In the genomic region with DNA sequence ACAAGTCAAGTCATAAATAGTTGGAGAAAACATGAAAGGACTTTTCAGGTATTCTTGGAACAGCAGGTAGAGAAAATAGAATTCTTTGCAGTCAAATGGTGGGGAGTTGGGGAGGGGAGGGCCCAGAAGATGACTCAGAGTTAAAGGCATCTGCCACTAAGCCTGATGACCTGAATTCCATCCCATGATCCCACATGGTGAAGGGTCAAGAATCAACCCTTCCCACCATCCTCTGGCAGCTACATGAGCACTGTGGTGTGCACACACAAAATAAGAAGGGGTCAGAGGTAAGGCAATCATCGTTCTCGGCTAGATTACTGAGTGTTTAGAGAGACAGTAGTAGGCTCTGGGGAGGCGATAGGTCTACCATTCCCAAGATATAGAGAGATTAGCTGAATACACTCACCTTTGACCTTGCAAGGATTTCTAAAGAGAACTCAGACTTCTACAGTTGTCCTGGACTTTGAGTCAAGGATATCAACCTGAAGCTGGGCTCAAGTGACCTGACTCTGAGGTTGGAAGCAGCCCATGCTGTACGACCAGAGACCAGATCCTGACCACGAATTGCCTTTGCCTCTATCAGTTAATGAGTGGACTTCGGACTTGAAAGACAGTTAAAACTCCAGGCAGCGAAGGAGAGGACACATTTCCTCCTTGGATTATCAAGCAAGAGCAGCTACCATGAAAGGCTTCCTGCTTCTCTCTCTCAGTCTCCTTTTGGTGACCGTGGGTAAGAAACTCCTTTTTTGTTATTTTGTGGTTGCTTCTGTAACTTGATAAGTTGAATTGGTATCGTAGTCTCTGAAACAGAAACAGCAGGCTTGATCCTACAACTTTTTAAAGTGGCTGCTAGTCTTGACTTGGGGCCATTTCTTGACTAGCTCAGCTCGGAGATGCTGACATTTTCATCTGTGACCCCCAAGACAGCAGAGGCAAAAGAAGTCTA, we compare ENCODE assay signal across 20 mouse cellular contexts. TPM values are rescaled to one million over a fixed set of nuclear protein-coding genes. Genes with fewer than 3 reads are reported as not detected.
DNase-seq lines count a peak whose midpoint lies in the region; ATAC-seq and TF ChIP-seq lines count a peak whose summit lies in the region.
"Had no signal": no experiment of that assay in that cellular context is flagged by ENCODE, and none has a peak within 500 bp of the region (broad histone marks: within the 10 kb centered on the region; RNA-seq: fewer than 3 reads in every experiment).

A gene (plus strand): TSS at position 192 of the 946 bp plus-strand sequence.

- WGBS in forebrain, embryonic 10.5 days = 89% methylated on average over 10 of the region's 10 CpGs
- WGBS in forebrain, embryonic 13.5 days = 93% methylated on average over 10 of the region's 10 CpGs
- 20% methylated on average over 10 of the region's 10 CpGs for WGBS in liver, embryonic 13.5 days (ENCODE audit: insufficient replicate concordance)
- 72% methylated on average over 10 of the region's 10 CpGs for WGBS in stomach, embryonic 16.5 days
- WGBS in heart, embryonic 11.5 days (ENCODE audit: insufficient replicate concordance) = 64% methylated on average over 10 of the region's 10 CpGs

- no peaks in the 10 kb centered on the region for H3K27me3 ChIP-seq in forebrain, embryonic 10.5 days (ENCODE audit: poor library complexity, severe bottlenecking)
- H3K27me3 ChIP-seq in forebrain, embryonic 13.5 days = no peaks in the 10 kb centered on the region
- H3K27me3 ChIP-seq in liver, embryonic 13.5 days = no peaks in the 10 kb centered on the region
- H3K27me3 ChIP-seq in stomach, embryonic 16.5 days (ENCODE audit: control insufficient read depth, insufficient read depth, low read length) = no peaks in the 10 kb centered on the region
- no peaks in the 10 kb centered on the region for H3K27me3 ChIP-seq in heart, embryonic 11.5 days (ENCODE audit: control insufficient read depth, insufficient read depth, low read length)
- H3K27me3 ChIP-seq: embryonic facial prominence, embryonic 13.5 days; limb, embryonic 12.5 days; Patski had no signal

- ATAC-seq in forebrain, embryonic 13.5 days = no peak
- no peak for ATAC-seq in granulocyte monocyte progenitor cell, adult 5-6 weeks (replicated peaks; ENCODE audit: poor library complexity, severe bottlenecking)
- ATAC-seq in liver, embryonic 13.5 days (ENCODE audit: low read depth) = no peak
- 0 out of 2 replicates have a peak, but pooled peaks have one; percentile 29 for ATAC-seq in stomach, embryonic 16.5 days (ENCODE audit: insufficient read depth, low FRiP score)
- no peak for ATAC-seq in heart, embryonic 11.5 days (replicated peaks; ENCODE audit: insufficient number of reproducible peaks, low FRiP score, low TSS enrichment)
- ATAC-seq: Patski had no signal

- H3K4me2 ChIP-seq in forebrain, embryonic 13.5 days = no peak within 1 kb of the TSS
- peak within 1 kb of the TSS; percentile 6; the same call in 1 of the 2 replicates for H3K4me2 ChIP-seq in liver, embryonic 13.5 days
- H3K4me2 ChIP-seq in stomach, embryonic 16.5 days (ENCODE audit: low read depth, low read length) = no peak within 1 kb of the TSS
- no peak within 1 kb of the TSS for H3K4me2 ChIP-seq in heart, embryonic 11.5 days
- H3K4me2 ChIP-seq: embryonic facial prominence, embryonic 13.5 days; limb, embryonic 12.5 days; lung, embryonic 14.5 days had no signal

- peaks cover 9% of the 10 kb centered on the region for H3K4me1 ChIP-seq in forebrain, embryonic 10.5 days
- no peaks in the 10 kb centered on the region for H3K4me1 ChIP-seq in forebrain, embryonic 13.5 days
- peaks cover 26% of the 10 kb centered on the region for H3K4me1 ChIP-seq in liver, embryonic 13.5 days (replicated peaks)
- no peaks in the 10 kb centered on the region for H3K4me1 ChIP-seq in stomach, embryonic 16.5 days (ENCODE audit: control insufficient read depth, insufficient read depth, low read length)
- no peaks in the 10 kb centered on the region for H3K4me1 ChIP-seq in heart, embryonic 11.5 days (ENCODE audit: control insufficient read depth, insufficient read depth, low read length)
- H3K4me1 ChIP-seq: limb, embryonic 12.5 days had no signal

- no peak for TF ChIP-seq CTCF in left cerebral cortex, adult 2 months (IDR thresholded peaks at IDR 0.05)

- intact Hi-C loops in left cerebral cortex, adult 2 months (cut with DNase I) = no loop called here
- intact Hi-C loops in left cerebral cortex, postnatal 25 days (cut with DNase I) = no loop called here

- H3K36me3 ChIP-seq in forebrain, embryonic 10.5 days (replicated peaks) = no peaks in the 10 kb centered on the region
- H3K36me3 ChIP-seq in forebrain, embryonic 13.5 days (ENCODE audit: poor library complexity, severe bottlenecking) = no peaks in the 10 kb centered on the region
- H3K36me3 ChIP-seq in liver, embryonic 13.5 days = no peaks in the 10 kb centered on the region
- H3K36me3 ChIP-seq in stomach, embryonic 16.5 days (ENCODE audit: control insufficient read depth, insufficient read depth, low read length) = no peaks in the 10 kb centered on the region
- no peaks in the 10 kb centered on the region for H3K36me3 ChIP-seq in heart, embryonic 11.5 days (ENCODE audit: control insufficient read depth, insufficient read depth, low read length)
- H3K36me3 ChIP-seq: embryonic facial prominence, embryonic 13.5 days; limb, embryonic 12.5 days had no signal

- peak within 1 kb of the TSS; percentile 36; the same call in 1 of the 2 replicates for H3K27ac ChIP-seq in forebrain, embryonic 10.5 days
- no peak within 1 kb of the TSS for H3K27ac ChIP-seq in forebrain, embryonic 13.5 days
- peak within 1 kb of the TSS; percentile 48 for H3K27ac ChIP-seq in liver, embryonic 13.5 days
- H3K27ac ChIP-seq in stomach, embryonic 16.5 days (ENCODE audit: low read length) = 0 out of 2 replicates have a peak within 1 kb of the TSS, but pooled peaks have one; percentile 8
- H3K27ac ChIP-seq in left cerebral cortex, adult 2 months = no peak within 1 kb of the TSS
- no peak within 1 kb of the TSS for H3K27ac ChIP-seq in heart, embryonic 11.5 days (ENCODE audit: low read depth, low read length)
- H3K27ac ChIP-seq: embryonic facial prominence, embryonic 13.5 days; limb, embryonic 12.5 days; macrophage had no signal

- no peaks in the 10 kb centered on the region for H3K9me3 ChIP-seq in forebrain, embryonic 10.5 days
- H3K9me3 ChIP-seq in forebrain, embryonic 13.5 days (replicated peaks) = no peaks in the 10 kb centered on the region
- no peaks in the 10 kb centered on the region for H3K9me3 ChIP-seq in liver, embryonic 13.5 days (replicated peaks)
- H3K9me3 ChIP-seq in stomach, embryonic 16.5 days (replicated peaks; ENCODE audit: control insufficient read depth, low read length) = no peaks in the 10 kb centered on the region
- H3K9me3 ChIP-seq in heart, embryonic 11.5 days (replicated peaks; ENCODE audit: control insufficient read depth, low read length) = no peaks in the 10 kb centered on the region
- H3K9me3 ChIP-seq: embryonic facial prominence, embryonic 13.5 days; limb, embryonic 12.5 days had no signal

- no peak for DNase-seq in forebrain, embryonic 10.5 days (ENCODE audit: extremely low spot score, low spot score)
- DNase-seq in liver, embryonic 13.5 days = no peak
- no peak for DNase-seq in left cerebral cortex, adult 2 months (ENCODE audit: extremely low spot score in 1 of 2, low spot score in 2 of 2)
- no peak for DNase-seq in left cerebral cortex, postnatal 25 days (ENCODE audit: low spot score in 2 of 2)
- DNase-seq: cerebellum, postnatal 36 days; gastrocnemius, postnatal 14 days; kidney, adult 2 months; kidney, postnatal 36 days; lung, embryonic 14.5 days; right cerebral cortex, postnatal 14 days; thymus, adult 18-20 months had no signal

- no peak within 1 kb of the TSS for H3K4me3 ChIP-seq in forebrain, embryonic 10.5 days
- no peak within 1 kb of the TSS for H3K4me3 ChIP-seq in forebrain, embryonic 13.5 days
- H3K4me3 ChIP-seq in liver, embryonic 13.5 days (replicated peaks) = 0 out of 2 replicates have a peak within 1 kb of the TSS, but pooled peaks have one; percentile 6
- H3K4me3 ChIP-seq in stomach, embryonic 16.5 days (replicated peaks; ENCODE audit: low read length) = peak within 1 kb of the TSS; percentile 9; the same call in 1 of the 2 replicates
- H3K4me3 ChIP-seq in left cerebral cortex, adult 2 months = no peak within 1 kb of the TSS
- no peak within 1 kb of the TSS for H3K4me3 ChIP-seq in heart, embryonic 11.5 days (ENCODE audit: low read depth, low read length)
- H3K4me3 ChIP-seq: embryonic facial prominence, embryonic 13.5 days; limb, embryonic 12.5 days had no signal

- no peak within 1 kb of the TSS for H3K9ac ChIP-seq in forebrain, embryonic 13.5 days
- no peak within 1 kb of the TSS; the same call in 1 of the 2 replicates for H3K9ac ChIP-seq in liver, embryonic 13.5 days
- H3K9ac ChIP-seq in stomach, embryonic 16.5 days (ENCODE audit: low read length) = no peak within 1 kb of the TSS
- no peak within 1 kb of the TSS for H3K9ac ChIP-seq in heart, embryonic 11.5 days (ENCODE audit: low read depth, low read length)
- H3K9ac ChIP-seq: embryonic facial prominence, embryonic 13.5 days; limb, embryonic 12.5 days; lung, embryonic 14.5 days had no signal

RNA-seq across cellular contexts. Expression of the gene that starts here (rescaled TPM):
- polyA plus RNA-seq in forebrain, embryonic 10.5 days (2016; fragmentation: Nextera tagmentation; extraction: Ambion mirVana) = 0.24 and 0.38 TPM in 2 replicates
- 0.08 TPM in 1 of 2 replicates, not detected in the other for polyA plus RNA-seq in forebrain, embryonic 13.5 days (2015; fragmentation: Nextera tagmentation; extraction: Ambion mirVana)
- total RNA-seq in granulocyte monocyte progenitor cell, adult 5-6 weeks (2014; fragmentation: Nextera tagmentation) = 41.1 and 69.5 TPM in 2 replicates
- 53.2 and 60.5 TPM in 2 replicates for total RNA-seq in granulocyte monocyte progenitor cell, adult 5-6 weeks (2017)
- polyA plus RNA-seq in liver, embryonic 13.5 days (2015; fragmentation: Nextera tagmentation; extraction: Ambion mirVana) = 2.7 and 3.2 TPM in 2 replicates
- polyA plus RNA-seq in stomach, embryonic 16.5 days (2015; fragmentation: Nextera tagmentation; extraction: Ambion mirVana) = 31.5 and 37.0 TPM in 2 replicates
- total RNA-seq in left cerebral cortex, adult 2 months (2021) = under 1 TPM; 0.12 to 0.23 TPM
- under 1 TPM in 1 of 2 experiments, not detected in 1; 0.16 TPM for total RNA-seq in left cerebral cortex, postnatal 25 days (2021)
- polyA plus RNA-seq in heart, embryonic 11.5 days (2014; fragmentation: Nextera tagmentation; extraction: Ambion mirVana) = 0.39 and 0.56 TPM in 2 replicates
- total RNA-seq: gastrocnemius, postnatal 14 days had no signal
- polyA plus RNA-seq: heart, embryonic 14.5 days; lung, embryonic 14.5 days; Patski had no signal

Comparison
In these comparisons a context has a peak if more than half of its experiments do, and no peak if none do; other contexts are left out.
1. RNA of the gene that starts here (total RNA-seq): 41.1 to 69.5 TPM in granulocyte monocyte progenitor cell, adult 5-6 weeks; 0.12 to 0.23 TPM in left cerebral cortex, adult 2 months and 0.16 TPM in left cerebral cortex, postnatal 25 days; every median in the first group is over 10 times any median in the second.
2. H3K27ac ChIP-seq: peak in forebrain, embryonic 10.5 days (single experiment), liver, embryonic 13.5 days (single experiment) and stomach, embryonic 16.5 days (single experiment); none in forebrain, embryonic 13.5 days (single experiment), left cerebral cortex, adult 2 months (single experiment) and heart, embryonic 11.5 days (single experiment).
3. H3K4me3 ChIP-seq: peak in liver, embryonic 13.5 days (single experiment) and stomach, embryonic 16.5 days (single experiment); none in forebrain, embryonic 10.5 days (single experiment), forebrain, embryonic 13.5 days (single experiment), left cerebral cortex, adult 2 months (single experiment) and heart, embryonic 11.5 days (single experiment).